Mouse (Mus musculus) adrenal gland (tissue): Measurements from ENCODE around the gene Ankra2.

Experiments
- intact Hi-C: fragments of 180-260 bp; cut with DNase I; formaldehyde crosslinking; loops from one replicate; pipeline ENCODE4 v1.15.1; 2025

Ankra2 gene

DNA sequence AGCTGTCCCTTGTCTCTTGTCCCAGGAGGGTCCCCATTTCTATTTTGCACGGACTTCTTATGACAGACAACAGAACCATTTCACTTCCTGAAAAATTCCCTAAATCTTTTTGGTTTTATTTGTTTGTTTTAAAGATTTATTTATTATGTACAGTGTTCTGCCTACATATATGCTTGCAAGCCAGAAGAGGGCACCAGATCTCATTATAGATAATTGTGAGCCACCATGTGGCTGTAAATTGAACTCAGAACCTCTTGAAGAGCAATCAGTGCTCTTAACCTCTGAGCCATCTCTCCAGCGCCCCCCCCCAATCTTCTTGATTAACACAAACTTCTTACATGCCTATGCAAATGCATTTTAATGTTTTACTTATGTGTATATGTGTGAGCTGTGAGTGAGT, 27.8 kb downstream of the Ankra2 start:
- intact Hi-C loops, result no loop called here

DNA sequence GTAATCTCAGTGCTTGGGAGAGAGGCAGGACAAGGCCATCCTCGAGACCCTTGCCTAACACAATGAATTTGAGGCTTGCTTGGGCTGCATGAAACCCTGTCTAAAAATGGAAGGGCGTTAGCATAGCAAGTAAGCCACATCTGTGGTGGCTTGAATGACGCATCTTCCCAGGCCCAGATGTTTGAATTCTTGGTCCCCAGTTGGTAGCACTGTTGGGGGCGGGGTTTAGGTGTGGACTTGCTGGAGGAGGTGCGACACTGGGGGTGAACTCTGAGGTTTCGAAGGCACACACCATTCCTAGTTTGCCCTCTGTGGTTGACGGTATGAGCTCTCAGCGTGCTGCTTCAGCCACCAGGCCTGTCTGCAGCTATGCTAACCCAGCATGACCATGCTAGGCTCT, 28.8 kb downstream of the Ankra2 start:
- intact Hi-C loops, result no loop called here

DNA sequence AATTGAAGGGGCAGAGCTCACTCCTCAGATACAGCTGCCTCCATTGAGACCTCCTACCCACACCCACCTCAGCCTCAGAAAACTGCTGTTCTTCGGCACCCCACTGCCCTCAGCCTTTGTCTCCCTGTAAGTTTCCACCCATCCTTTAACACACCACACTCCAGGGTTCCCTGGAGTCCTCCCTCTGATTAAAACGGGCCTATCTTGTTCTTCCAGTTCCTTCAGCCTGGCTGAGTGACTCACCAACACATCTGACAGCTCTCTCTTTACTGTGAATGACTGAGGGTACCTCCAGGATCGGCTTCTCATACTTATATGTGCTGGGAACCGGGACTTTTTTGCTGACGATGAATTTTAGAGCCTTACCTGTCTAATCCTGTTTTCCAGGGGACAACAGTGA, 33.2 kb downstream of the Ankra2 start:
- intact Hi-C loops, result no loop called here

DNA sequence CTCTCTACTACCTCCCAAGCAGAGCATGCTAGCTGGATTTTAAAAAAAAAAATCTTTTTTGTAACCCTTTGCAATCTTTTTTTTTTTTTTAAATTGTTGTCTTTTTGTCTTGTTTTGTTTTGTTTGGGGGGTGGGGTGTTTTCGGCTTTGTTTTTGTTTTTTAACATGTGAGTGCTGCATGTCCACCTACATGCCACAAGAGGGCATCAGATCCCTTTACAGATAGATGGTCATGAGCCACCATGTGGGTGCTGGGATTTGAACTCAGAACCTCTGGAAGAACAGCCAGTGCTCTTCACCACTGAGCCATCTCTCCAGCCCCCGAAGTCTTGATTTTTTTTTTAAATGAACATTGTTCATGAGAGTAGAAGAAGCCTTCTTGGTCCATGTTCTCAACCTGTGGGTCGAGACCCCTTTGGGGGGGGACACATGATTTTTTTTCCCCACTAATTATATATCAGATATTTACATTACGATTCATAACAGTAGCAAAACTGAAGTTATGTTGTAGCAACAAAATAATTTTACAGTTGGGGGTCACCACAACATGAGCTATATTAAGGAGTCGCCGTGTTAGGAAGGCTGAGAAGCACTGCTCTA, 35.1 kb downstream of the Ankra2 start:
- intact Hi-C loops, result loop anchor here (2.0 kb wide), 1 partner anchor 267 kb away; no protein-coding TSS in a partner anchor

DNA sequence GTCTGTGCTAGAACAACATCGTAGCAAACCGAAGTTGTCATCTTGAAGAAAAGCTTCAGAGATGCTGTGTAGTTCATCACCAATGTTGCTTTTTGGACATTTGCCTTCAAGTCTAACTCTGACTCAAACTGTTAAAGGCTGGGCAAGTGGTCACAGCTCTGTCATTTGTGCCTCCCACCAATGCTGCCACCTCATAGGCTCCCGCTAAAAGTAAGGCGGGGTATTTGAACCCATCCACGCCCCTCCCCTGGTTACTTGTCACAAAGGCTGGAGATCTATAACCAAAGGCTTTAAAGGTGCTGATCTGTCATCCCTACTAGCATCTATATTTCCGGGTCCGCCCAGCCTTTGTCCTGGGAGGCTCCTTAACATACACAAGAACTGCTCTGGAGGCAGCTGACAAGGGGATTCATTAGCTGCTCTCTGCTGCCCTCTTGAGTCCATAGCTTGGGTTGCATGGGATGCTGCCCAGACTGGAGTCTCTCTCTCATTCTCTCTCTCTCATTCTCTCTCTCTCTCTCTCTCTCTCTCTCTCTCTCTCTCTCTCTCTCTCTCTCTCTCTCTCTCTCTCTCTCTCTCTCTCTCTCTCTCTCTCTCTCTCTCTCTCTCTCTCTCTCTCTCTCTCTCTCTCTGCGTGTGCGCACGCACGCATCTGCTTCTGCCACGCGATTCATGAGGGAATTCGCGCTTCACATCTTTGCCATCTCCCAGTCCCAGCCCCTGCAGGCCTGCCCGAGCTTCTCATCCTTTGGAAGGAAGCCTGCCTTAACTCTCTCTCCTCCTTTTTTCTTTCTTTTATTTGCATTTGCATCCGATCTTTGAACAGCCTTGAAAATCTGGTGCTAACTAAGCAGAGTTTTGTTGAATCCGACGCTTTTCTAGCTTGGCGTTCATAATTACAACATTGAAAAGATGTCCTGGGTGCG, 36.2 kb downstream of the Ankra2 start:
- intact Hi-C loops, result loop anchor here (2.0 kb wide), 1 partner anchor 268 kb away; no protein-coding TSS in a partner anchor

DNA sequence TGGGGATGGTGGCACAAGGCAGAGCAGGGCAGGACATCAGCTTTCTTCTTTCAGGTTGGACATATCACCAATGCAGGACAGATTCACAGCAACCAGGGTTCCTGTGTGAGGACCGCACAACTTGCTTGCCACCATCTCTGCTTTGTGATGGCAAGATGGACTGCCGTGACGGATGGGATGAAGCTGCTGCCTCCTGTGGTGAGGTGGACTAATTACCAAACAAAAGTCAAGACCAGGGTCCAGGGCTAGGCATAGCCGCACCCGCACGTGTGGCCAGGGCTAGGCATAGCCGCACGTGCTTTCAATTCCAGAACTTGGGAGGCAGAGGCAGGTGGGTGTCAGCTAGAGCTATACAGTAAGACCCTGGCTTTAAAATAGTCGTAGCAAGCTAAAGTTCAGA, 42.4 kb downstream of the Ankra2 start:
- intact Hi-C loops, result no loop called here

DNA sequence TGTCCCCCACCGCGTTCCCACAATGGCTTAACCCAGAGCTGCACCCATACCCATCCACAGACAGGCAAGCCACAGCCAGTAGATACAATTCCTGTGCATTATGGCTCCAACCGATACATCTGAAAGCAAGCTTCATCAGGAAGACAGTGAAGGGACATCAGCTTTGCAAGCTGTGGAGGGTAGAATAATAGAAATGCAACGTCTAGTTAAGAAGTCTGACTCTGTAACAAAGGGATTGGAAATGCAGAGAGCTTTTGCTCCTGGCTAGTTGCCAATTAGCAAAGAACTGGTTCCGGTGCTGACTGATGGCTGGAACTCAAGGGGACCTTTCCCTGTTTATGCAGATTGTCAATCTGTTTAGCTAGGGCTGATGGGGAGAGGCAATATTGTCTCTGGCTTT, 43.5 kb downstream of the Ankra2 start:
- intact Hi-C loops, result no loop called here

DNA sequence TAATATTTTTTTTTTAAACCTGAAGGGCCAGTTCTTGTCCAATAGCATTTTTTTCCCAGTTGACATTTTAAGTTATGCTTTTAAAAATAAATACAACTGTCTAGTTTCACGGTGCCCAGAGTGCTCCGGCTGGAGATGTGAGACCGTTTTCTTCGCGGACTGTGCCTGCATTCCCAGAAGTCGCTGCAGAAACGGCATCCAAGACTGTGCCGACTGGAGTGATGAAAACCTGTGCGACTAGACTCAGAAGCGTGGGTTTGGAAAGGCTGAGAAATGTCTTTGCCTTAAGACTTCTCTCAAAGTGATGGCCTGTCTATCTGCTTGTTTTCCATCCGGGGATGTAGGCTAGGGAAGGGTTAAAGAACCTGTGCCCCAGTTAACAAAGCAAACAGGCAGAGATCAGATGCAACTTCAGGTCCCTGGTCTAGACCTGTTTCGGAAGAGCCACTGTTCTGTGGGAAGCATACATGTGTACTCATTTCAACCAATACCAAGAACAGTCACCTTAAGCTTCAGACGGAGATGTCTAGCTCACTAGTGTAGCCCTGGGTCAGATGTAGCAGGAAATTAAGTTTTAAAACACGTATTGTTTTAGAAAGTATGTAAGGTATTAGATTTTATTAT, 44.1 kb downstream of the Ankra2 start:
- intact Hi-C loops, result no loop called here

DNA sequence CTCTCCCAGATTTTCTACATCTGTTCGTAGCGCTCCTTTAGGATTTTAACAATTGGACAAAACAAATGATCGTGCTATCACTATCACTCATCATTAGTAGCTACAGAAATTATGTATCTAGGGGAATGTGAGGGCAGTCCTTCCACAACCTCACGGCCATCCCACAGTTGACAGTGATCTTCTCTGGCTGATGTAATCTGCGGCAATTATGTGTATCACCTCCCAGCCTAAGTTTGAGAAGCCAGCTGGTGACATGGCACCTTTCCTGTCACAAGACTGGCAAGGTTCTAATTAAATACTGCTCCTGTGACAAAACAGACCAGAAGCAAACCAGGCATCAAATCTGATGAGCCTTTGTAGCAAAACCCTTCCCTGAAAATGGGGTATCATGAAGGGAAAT, 45.1 kb downstream of the Ankra2 start:
- intact Hi-C loops, result no loop called here

DNA sequence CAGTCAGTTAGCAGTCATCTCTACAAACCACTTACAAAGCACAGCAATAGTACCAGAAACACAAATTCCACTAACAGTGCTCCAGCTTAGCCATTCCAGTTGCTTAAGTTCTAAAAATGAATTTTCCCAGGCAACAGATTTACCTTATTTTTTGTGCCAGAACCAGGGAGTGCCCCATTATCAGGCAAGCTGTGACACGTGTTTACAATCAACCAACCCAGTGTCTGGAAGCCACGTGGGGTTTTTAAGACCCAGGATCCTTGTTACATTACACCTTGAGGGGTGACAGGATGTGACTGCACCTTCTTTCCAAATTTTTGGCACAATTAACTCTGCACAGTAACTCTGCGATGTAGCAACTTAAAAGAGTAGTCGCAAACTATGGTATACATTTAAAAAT, 45.9 kb downstream of the Ankra2 start:
- intact Hi-C loops, result no loop called here

DNA sequence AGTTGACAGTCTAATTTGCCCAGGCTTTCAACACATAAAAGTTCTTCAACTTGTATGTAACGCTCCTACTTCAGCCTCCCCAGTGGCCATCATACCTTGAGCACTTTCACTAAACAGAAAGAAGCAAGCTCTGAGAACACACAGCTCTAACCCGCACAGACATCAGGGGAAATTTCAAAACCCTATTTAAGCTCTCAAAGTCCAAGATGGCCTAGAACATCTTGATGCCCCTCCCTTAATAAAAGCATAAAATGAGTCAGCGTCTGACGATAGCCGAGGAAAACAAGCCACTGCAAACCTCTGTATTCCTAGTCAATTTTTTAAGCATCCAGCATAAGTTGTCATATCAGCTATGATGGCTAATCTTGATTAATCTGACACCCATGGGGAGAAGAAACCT, 48.7 kb downstream of the Ankra2 start:
- intact Hi-C loops, result loop anchor here (5.0 kb wide), 1 partner anchor 39 kb away; no protein-coding TSS in a partner anchor

DNA sequence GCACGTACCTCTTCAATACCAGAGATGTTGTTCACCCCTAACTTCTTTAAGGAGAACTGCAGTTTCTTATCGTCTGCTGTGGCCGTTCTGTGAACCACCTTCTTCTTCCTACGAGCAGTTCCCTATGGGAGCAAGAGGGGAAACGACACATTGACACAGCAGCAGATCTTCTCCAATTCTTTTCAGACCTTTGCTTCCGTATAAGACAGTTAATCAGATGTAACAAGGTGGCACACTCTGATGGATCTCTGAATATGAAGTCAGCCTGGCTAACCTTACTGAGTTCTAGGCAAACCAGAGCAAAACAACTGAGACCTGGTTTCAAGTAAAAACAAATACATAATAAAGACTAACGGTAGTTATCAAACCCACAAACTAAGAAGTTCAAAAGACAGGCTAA, 50.8 kb downstream of the Ankra2 start:
- intact Hi-C loops, result loop anchor here (5.0 kb wide), 1 partner anchor 41 kb away; no protein-coding TSS in a partner anchor

DNA sequence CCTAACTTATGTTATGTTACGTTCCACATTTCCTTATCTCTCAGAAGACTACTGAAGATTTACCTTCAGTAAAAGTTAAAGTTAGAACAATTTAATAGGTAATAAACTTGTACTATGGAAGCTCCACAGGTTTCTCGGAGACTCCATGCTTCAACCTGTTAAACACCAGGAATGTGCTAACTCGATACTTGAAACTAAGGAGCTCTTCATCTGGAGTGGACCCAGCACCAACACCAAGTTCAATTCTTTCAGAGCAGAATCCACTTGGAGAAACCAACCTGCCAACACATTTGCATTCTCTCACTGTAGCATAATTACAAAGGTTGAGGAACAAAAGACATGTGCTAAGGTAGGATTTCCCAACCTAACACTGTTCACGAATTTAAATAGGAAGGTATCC, 52.2 kb downstream of the Ankra2 start:
- intact Hi-C loops, result no loop called here

DNA sequence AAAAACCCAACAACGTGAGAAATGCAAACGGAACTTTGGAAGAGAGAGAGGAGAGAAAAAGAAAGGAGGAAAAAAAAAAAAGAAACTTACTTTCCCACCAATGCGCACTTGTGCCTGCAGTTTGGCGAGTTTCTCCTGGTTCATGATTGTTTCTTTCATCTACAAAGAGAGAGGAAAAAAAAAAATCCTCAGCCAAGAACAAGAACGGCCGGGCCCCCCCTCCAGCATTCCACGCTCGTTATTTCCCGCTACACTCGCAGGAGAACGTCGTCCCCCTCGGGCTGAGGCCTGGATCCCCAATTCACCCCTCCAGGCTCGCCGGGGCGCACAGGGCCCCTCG, 53.2 kb downstream of the Ankra2 start:
- intact Hi-C loops, result no loop called here

DNA sequence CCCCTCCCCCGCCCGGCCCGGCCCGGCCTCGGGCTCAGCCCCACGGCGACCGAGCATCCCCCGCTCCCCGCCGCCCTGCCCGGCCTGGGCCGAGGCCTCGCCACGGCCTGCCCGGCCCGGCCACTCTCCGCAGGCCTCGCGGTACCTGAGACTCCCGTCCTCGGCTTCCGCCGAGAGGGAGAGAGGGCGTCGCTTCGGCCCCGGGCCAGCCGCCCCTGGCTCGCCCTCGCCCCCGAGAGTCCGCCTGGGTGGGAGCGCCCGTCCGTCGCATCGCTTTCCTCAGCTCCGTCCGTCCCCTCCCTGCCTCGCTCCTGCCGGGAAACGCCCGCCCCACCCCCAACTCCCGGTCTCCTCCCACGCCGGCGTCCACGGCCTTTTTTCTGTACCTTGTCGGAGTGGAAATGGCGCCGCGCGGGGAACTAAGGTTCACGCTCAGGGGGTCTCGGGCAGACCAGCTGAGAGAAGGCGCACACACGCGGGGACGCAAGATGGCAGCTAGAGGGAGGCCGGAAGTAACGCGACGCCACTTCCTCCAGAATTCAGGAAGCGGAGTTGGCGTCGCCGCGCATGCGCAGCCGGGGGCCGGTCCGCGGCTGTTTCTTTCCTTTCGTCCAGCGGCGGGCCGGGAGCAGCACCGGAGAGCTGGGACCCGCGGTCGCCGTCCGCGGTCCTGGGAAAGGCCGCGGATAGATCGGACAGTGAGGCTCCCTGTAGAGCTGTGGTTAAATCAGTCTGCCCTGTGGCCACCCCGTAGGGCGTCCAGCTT, 53.8 kb downstream of the Ankra2 start, which contains the start of gene Btf3:
TSS of gene Btf3 (minus strand) at position 527 of the 766 bp plus-strand sequence.
- intact Hi-C loops, result no loop called here

DNA sequence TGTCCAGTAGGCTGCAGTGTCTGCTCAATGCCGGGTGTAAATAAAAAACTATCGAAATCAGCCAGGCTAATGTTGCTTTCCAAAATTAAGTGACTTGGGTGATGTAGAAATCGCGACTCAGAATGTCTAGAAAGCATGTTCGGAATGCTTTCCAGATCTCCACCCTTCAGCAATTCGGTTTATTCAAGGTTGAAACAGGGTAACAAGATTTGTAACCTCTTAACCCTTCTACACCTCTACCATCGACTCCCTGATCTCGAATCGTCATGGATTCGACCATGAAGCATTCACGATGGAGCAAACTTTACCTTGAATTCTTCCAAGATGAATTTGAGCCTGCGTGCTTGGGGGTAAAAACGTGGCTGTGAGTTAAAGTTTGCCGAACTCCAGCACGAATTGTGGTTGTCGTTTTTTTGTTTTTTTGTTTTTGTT, 54.4 kb downstream of the Ankra2 start:
- intact Hi-C loops, result no loop called here

DNA sequence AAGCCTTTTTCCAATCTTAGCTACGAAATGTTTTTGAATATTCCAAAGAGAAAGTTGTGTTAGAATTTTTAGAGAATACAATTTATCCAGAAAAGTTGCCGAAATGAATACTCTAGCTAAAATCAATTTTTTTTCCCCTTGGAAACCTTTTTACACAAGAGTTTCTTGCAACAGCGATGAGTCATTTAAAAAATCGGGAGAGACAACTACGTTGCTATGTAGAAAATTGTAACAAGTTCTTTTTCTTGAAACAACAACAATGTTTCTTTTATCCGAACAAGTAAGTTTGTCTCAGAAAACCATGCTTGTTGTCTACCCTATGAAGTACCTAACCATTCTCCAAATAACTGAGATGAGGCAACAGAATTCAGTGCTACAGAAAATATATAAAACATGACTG, 55.0 kb downstream of the Ankra2 start:
- intact Hi-C loops, result no loop called here
